Mouse (Mus musculus) liver, embryonic 14.5 days (tissue): ENCODE results near the gene Sar1a.

Experiments
- CTCF ChIP-seq: IDR thresholded peaks from 2 replicates; pipeline ENCODE4 v1.5.1; 2016; ENCODE audit warnings: antibody characterized with exemption, low read depth, control low read depth
- EP300 ChIP-seq: IDR thresholded peaks from 2 replicates; pipeline ENCODE4 v1.6.1; 2016; ENCODE audit warnings: antibody characterized with exemption, low read depth

DNA sequence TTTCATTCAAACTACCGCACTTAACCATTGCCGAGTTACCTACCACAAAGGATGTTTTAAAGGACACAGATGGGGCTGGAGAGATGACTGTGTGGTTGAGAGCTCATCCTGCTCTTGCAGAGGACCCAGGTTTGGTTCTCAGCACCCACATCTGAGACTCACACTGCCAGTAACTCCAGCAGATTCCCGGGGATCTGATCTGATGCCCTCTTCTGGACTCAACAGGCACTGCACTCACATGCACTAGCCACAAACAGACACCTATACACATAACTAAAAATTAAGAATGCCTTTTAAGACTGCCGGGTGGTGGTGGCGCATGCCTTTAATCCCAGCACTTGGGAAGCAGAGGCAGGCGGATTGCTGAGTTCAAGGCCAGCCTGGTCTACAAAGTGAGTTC, 50.1 kb downstream of the Sar1a start:
- TF ChIP-seq EP300: no peak
- no peak; the same call in 1 of the 2 replicates for TF ChIP-seq CTCF
